Mouse (Mus musculus) intestine, embryonic 15.5 days (tissue): Measurements from ENCODE around the gene Timm8b. TPM values are rescaled to one million over a fixed set of nuclear protein-coding genes. Genes with fewer than 3 reads are reported as not detected.
"Not testable (repeated sequence)": the region's sequence is repeated elsewhere in the genome, so short reads cannot be mapped to it uniquely, and the experiment has no call there.

Experiments
- ATAC-seq: fragments of 200-750 bp; cut with Nextera tagmentation; 2 replicates; pipeline ENCODE4 v1.8.0; 2017; ENCODE audit warnings: moderate TSS enrichment, moderate library complexity
- H3K27ac ChIP-seq: fragments of 300-500 bp; sonication (generic); 2 replicates; pipeline ENCODE4 v1.5.1; 2015; ENCODE audit warnings: mild to moderate bottlenecking, inconsistent platforms
- H3K27me3 ChIP-seq: fragments of 300-500 bp; sonication (generic); replicated peaks from 2 replicates; pipeline ENCODE4 v1.6.1; 2015; ENCODE audit warnings: inconsistent platforms
- H3K36me3 ChIP-seq: fragments of 300-500 bp; sonication (generic); 2 replicates; pipeline ENCODE4 v1.6.1; 2015; ENCODE audit warnings: inconsistent platforms
- H3K4me1 ChIP-seq: fragments of 300-500 bp; sonication (generic); replicated peaks from 2 replicates; pipeline ENCODE4 v1.6.1; 2015; ENCODE audit warnings: inconsistent platforms
- H3K4me2 ChIP-seq: fragments of 300-500 bp; sonication (generic); replicated peaks from 2 replicates; pipeline ENCODE4 v1.6.1; 2015; ENCODE audit warnings: mild to moderate bottlenecking, inconsistent platforms
- H3K4me3 ChIP-seq: fragments of 300-500 bp; sonication (generic); replicated peaks from 2 replicates; pipeline ENCODE4 v1.5.1; 2015; ENCODE audit warnings: inconsistent platforms
- H3K9ac ChIP-seq: fragments of 300-500 bp; sonication (generic); 2 replicates; pipeline ENCODE4 v1.6.1; 2015; ENCODE audit warnings: inconsistent platforms
- H3K9me3 ChIP-seq: fragments of 300-500 bp; sonication (generic); 2 replicates; pipeline ENCODE4 v1.6.1; 2016; ENCODE audit warnings: inconsistent platforms
- WGBS: fragments of 180-500 bp; shearing (Covaris S2); methylation state at CpG from one replicate; pipeline ENCODE4 v1.1.7; 2015; 5-methylcytosine and 5-hydroxymethylcytosine counted together
- polyA plus RNA-seq: library from polyadenylated mRNA; unstranded; fragments of >200 nt; fragmentation: Nextera tagmentation; extraction: Ambion mirVana; gene quantifications from 2 replicates; pipeline ENCODE4 v1.2.1, GENCODE M21; 2015

Timm8b gene
- polyA plus RNA-seq, 1 experiment from 2014 or later, result 314 TPM

GRCm38 (mm10) chr9:50616161-50616560 lies 12.5 kb downstream of the Timm8b start:
- Histone ChIP-seq H3K4me1 (0 out of 2 replicates have a peak, but pooled peaks cover 2% of the 10 kb centered on the region), H3K36me3 (peaks cover 12% of the 10 kb centered on the region), H3K27me3 (no peaks in the 10 kb centered on the region), H3K9me3 (no peaks in the 10 kb centered on the region), H3K4me3 (peak overlapping the region; percentile 100), H3K4me2 (peak overlapping the region; percentile 71), H3K9ac (peak overlapping the region; percentile 98), H3K27ac (peak overlapping the region; percentile 96; the same call in 1 of the 2 replicates)
- 37% methylated on average over 11 of the region's 11 CpGs for WGBS
- no peak for ATAC-seq

- no peaks in the 10 kb centered on the region for H3K9me3 ChIP-seq
Observed at GRCm38 (mm10) chr9:50616766-50617603, 13.3 kb downstream of the Timm8b start, which contains the start of the genes Pih1d2 and Nkapd1. Gene Pih1d2 (plus strand): TSS chr9:50617321. Gene Nkapd1 (minus strand): TSS chr9:50617464.

GRCm38 (mm10) chr9:50617794-50618330 lies 14.2 kb downstream of the Timm8b start:
- no peak overlapping the region for H3K9ac ChIP-seq
- ATAC-seq, result no peak
- no peaks in the 10 kb centered on the region for H3K9me3 ChIP-seq
- no peaks in the 10 kb centered on the region for H3K27me3 ChIP-seq
- H3K4me3 ChIP-seq, result peak overlapping the region; percentile 100
- 60% methylated on average over 9 of the region's 9 CpGs for WGBS
- no peak overlapping the region for H3K27ac ChIP-seq
- H3K4me2 ChIP-seq, result peak overlapping the region; percentile 71
- H3K36me3 ChIP-seq, result peaks cover 10% of the 10 kb centered on the region
- H3K4me1 ChIP-seq, result 0 out of 2 replicates have a peak, but pooled peaks cover 2% of the 10 kb centered on the region

More at GRCm38 (mm10) chr9:50616766-50617603, 13.3 kb downstream of the Timm8b start, which contains the start of the genes Pih1d2 and Nkapd1:
- peaks cover 12% of the 10 kb centered on the region for H3K36me3 ChIP-seq
- H3K4me2 ChIP-seq, result peak within 1 kb of the TSS; percentile 71
- H3K27ac ChIP-seq, result peak within 1 kb of the TSS; percentile 96
- peak within 1 kb of the TSS; percentile 100 for H3K4me3 ChIP-seq
- peak within 1 kb of the TSS; percentile 98 for H3K9ac ChIP-seq
- H3K4me1 ChIP-seq, result 0 out of 2 replicates have a peak, but pooled peaks cover 2% of the 10 kb centered on the region
- under 1% methylated on average over 81 of the region's 81 CpGs for WGBS
- ATAC-seq, result peak; percentile 96
- H3K27me3 ChIP-seq, result no peaks in the 10 kb centered on the region

GRCm38 (mm10) chr9:50630903-50631302 lies 27.2 kb downstream of the Timm8b start:
- not testable (repeated sequence) for H3K4me3 ChIP-seq, ATAC-seq, H3K27ac ChIP-seq, H3K4me1 ChIP-seq, H3K27me3 ChIP-seq, H3K9me3 ChIP-seq, H3K4me2 ChIP-seq, H3K9ac ChIP-seq
- 93% methylated on average over 6 of the region's 8 CpGs for WGBS
- H3K36me3 ChIP-seq, result peaks cover 14% of the 10 kb centered on the region; the same call in 1 of the 2 replicates

GRCm38 (mm10) chr9:50632016-50632688 lies 28.4 kb downstream of the Timm8b start:
- H3K27me3 ChIP-seq, result no peaks in the 10 kb centered on the region
- peak; percentile 36; the same call in 1 of the 2 replicates for ATAC-seq
- H3K4me3 ChIP-seq, result no peak overlapping the region
- no peak overlapping the region for H3K27ac ChIP-seq
- no peaks in the 10 kb centered on the region for H3K4me1 ChIP-seq
- H3K9ac ChIP-seq, result no peak overlapping the region
- H3K9me3 ChIP-seq, result no peaks in the 10 kb centered on the region
- H3K36me3 ChIP-seq, result peaks cover 14% of the 10 kb centered on the region
- WGBS, result 84% methylated on average over 6 of the region's 6 CpGs
- H3K4me2 ChIP-seq, result no peak overlapping the region

- Histone ChIP-seq H3K27ac (no peak overlapping the region), H3K36me3 (peaks cover 14% of the 10 kb centered on the region), H3K9me3 (no peaks in the 10 kb centered on the region), H3K9ac (no peak overlapping the region), H3K4me1 (no peaks in the 10 kb centered on the region), H3K27me3 (no peaks in the 10 kb centered on the region), H3K4me2 (no peak overlapping the region), H3K4me3 (no peak overlapping the region)
- WGBS, result 70% methylated on average over 2 of the region's 2 CpGs
- ATAC-seq, result no peak
Observed at GRCm38 (mm10) chr9:50633059-50633458, 29.3 kb downstream of the Timm8b start.

GRCm38 (mm10) chr9:50634270-50634669 lies 30.6 kb downstream of the Timm8b start:
- Histone ChIP-seq H3K9ac (no peak overlapping the region), H3K4me3 (no peak overlapping the region), H3K36me3 (peaks cover 14% of the 10 kb centered on the region), H3K4me2 (no peak overlapping the region), H3K27ac (no peak overlapping the region), H3K9me3 (no peaks in the 10 kb centered on the region), H3K27me3 (no peaks in the 10 kb centered on the region), H3K4me1 (no peaks in the 10 kb centered on the region)
- 93% methylated on average over 11 of the region's 11 CpGs for WGBS
- ATAC-seq, result no peak

GRCm38 (mm10) chr9:50646826-50647370 lies 43.2 kb downstream of the Timm8b start:
- WGBS, result 84% methylated on average over 10 of the region's 10 CpGs
- H3K9ac ChIP-seq, result no peak overlapping the region
- no peak for ATAC-seq
- H3K27me3 ChIP-seq, result no peaks in the 10 kb centered on the region
- no peaks in the 10 kb centered on the region for H3K4me1 ChIP-seq
- H3K4me2 ChIP-seq, result no peak overlapping the region
- no peak overlapping the region for H3K4me3 ChIP-seq
- no peaks in the 10 kb centered on the region for H3K9me3 ChIP-seq
- H3K36me3 ChIP-seq, result peaks cover 19% of the 10 kb centered on the region
- no peak overlapping the region for H3K27ac ChIP-seq

GRCm38 (mm10) chr9:50650503-50650902 lies 46.8 kb downstream of the Timm8b start:
- ATAC-seq, result no peak
- no peaks in the 10 kb centered on the region for H3K4me1 ChIP-seq
- no peak overlapping the region for H3K4me2 ChIP-seq
- no peaks in the 10 kb centered on the region for H3K9me3 ChIP-seq
- no peak overlapping the region for H3K27ac ChIP-seq
- WGBS, result 94% methylated on average over 10 of the region's 10 CpGs
- no peaks in the 10 kb centered on the region for H3K27me3 ChIP-seq
- H3K4me3 ChIP-seq, result no peak overlapping the region
- H3K9ac ChIP-seq, result no peak overlapping the region
- H3K36me3 ChIP-seq, result peaks cover 14% of the 10 kb centered on the region

Other genes starting within 250 kb of the Timm8b start
- 1.7 and 2.0 TPM in 2 replicates for gene Plet1, start 109.4 kb upstream of the Timm8b start, polyA plus RNA-seq
- 93.9 and 94.1 TPM in 2 replicates for gene Pts, start 75.2 kb upstream of the Timm8b start, polyA plus RNA-seq
- gene Il18, start 49.1 kb upstream of the Timm8b start, polyA plus RNA-seq, result 17.6 and 18.8 TPM in 2 replicates
- gene Bco2, start 48.7 kb upstream of the Timm8b start, polyA plus RNA-seq, result 3.4 and 4.4 TPM in 2 replicates
- gene Tex12, start 42.6 kb upstream of the Timm8b start, polyA plus RNA-seq, result 0.16 and 0.19 TPM in 2 replicates
- gene Sdhd, start 98 bp upstream of the Timm8b start, polyA plus RNA-seq, result 544 and 560 TPM in 2 replicates
- gene Pih1d2, start 13.4 kb downstream of the Timm8b start, polyA plus RNA-seq, result 2.1 and 2.9 TPM in 2 replicates
- 17.5 and 20.4 TPM in 2 replicates for gene Nkapd1, start 13.6 kb downstream of the Timm8b start, polyA plus RNA-seq
- 58.7 and 63.5 TPM in 2 replicates for gene Dlat, start 55.9 kb downstream of the Timm8b start, polyA plus RNA-seq
- gene Dixdc1, start 135.6 kb downstream of the Timm8b start, polyA plus RNA-seq, result 6.1 and 6.8 TPM in 2 replicates
- 15.9 and 18.7 TPM in 2 replicates for gene 2310030G06Rik, start 142.6 kb downstream of the Timm8b start, polyA plus RNA-seq
- 51.7 and 62.6 TPM in 2 replicates for gene Cryab, start 147.4 kb downstream of the Timm8b start, polyA plus RNA-seq
- 5.3 and 5.4 TPM in 2 replicates for gene Hspb2, start 148.4 kb downstream of the Timm8b start, polyA plus RNA-seq
- gene Fdxacb1, start 164.3 kb downstream of the Timm8b start, polyA plus RNA-seq, result 11.0 and 11.6 TPM in 2 replicates
- 40.8 and 42.8 TPM in 2 replicates for gene Alg9, start 171.1 kb downstream of the Timm8b start, polyA plus RNA-seq
- 26.1 and 30.6 TPM in 2 replicates for gene 1110032A03Rik, start 171.6 kb downstream of the Timm8b start, polyA plus RNA-seq
- gene Ppp2r1b, start 241.4 kb downstream of the Timm8b start, polyA plus RNA-seq, result 62.8 and 65.7 TPM in 2 replicates